Mouse (Mus musculus): ENCODE results near the gene Ceacam19.
"Not testable (repeated sequence)": the region's sequence is repeated elsewhere in the genome, so short reads cannot be mapped to it uniquely, and the experiment has no call there.

Gene Ceacam19

GRCm38 (mm10) chr7:19887849-19888248, at the start of gene Ceacam19:
TSS of gene Ceacam19 (minus strand) at chr7:19887965.
- no peak for DNase-seq (ENCODE audit: low spot score)

- no peak for DNase-seq (ENCODE audit: low spot score)
Observed at GRCm38 (mm10) chr7:19937229-19937821, 49.6 kb upstream of the Ceacam19 start.

- no peak for DNase-seq (ENCODE audit: low spot score)
Observed at GRCm38 (mm10) chr7:19935961-19936360, 48.2 kb upstream of the Ceacam19 start.

- no peak for DNase-seq (ENCODE audit: low spot score)
Observed at GRCm38 (mm10) chr7:19935171-19935751, 47.5 kb upstream of the Ceacam19 start.

GRCm38 (mm10) chr7:19932877-19933809, 45.4 kb upstream of the Ceacam19 start:
- peak; percentile 34 for DNase-seq (ENCODE audit: low spot score)

- DNase-seq (ENCODE audit: low spot score): no peak
Observed at GRCm38 (mm10) chr7:19932133-19932876, 44.5 kb upstream of the Ceacam19 start.

- DNase-seq (ENCODE audit: low spot score): not testable (repeated sequence)
Observed at GRCm38 (mm10) chr7:19930481-19930880, 42.7 kb upstream of the Ceacam19 start.

- DNase-seq (ENCODE audit: low spot score): no peak
Observed at GRCm38 (mm10) chr7:19928486-19928885, 40.7 kb upstream of the Ceacam19 start.

- DNase-seq (ENCODE audit: low spot score): no peak
Observed at GRCm38 (mm10) chr7:19926849-19927480, 39.2 kb upstream of the Ceacam19 start.

GRCm38 (mm10) chr7:19925376-19925775, 37.6 kb upstream of the Ceacam19 start:
- DNase-seq (ENCODE audit: low spot score): no peak

GRCm38 (mm10) chr7:19923797-19924196, 36.0 kb upstream of the Ceacam19 start:
- DNase-seq (ENCODE audit: low spot score): peak; percentile 26

- DNase-seq (ENCODE audit: low spot score): no peak
Observed at GRCm38 (mm10) chr7:19923354-19923753, 35.6 kb upstream of the Ceacam19 start.

- peak; percentile 75 for DNase-seq (ENCODE audit: low spot score)
Observed at GRCm38 (mm10) chr7:19920506-19921261, 32.9 kb upstream of the Ceacam19 start, which contains the start of gene Pvr. TSS of gene Pvr (minus strand) at chr7:19921160.

GRCm38 (mm10) chr7:19920166-19920505, 32.4 kb upstream of the Ceacam19 start:
- no peak for DNase-seq (ENCODE audit: low spot score)

GRCm38 (mm10) chr7:19914558-19914957, 26.8 kb upstream of the Ceacam19 start:
- DNase-seq (ENCODE audit: low spot score): no peak

GRCm38 (mm10) chr7:19911695-19912524, 24.1 kb upstream of the Ceacam19 start:
- DNase-seq (ENCODE audit: low spot score): no peak

- DNase-seq (ENCODE audit: low spot score): no peak
Observed at GRCm38 (mm10) chr7:19911292-19911658, 23.5 kb upstream of the Ceacam19 start.

GRCm38 (mm10) chr7:19910421-19911291, 22.9 kb upstream of the Ceacam19 start:
- peak; percentile 83 for DNase-seq (ENCODE audit: low spot score)

- peak; percentile 45 for DNase-seq (ENCODE audit: low spot score)
Observed at GRCm38 (mm10) chr7:19889881-19890280, 2.1 kb upstream of the Ceacam19 start.
